Mouse (Mus musculus) monocyte, adult 5-6 weeks (primary cell): ENCODE data around the gene Vill. TPM values are rescaled to one million over a fixed set of nuclear protein-coding genes. Genes with fewer than 3 reads are reported as not detected.

ENCODE experiments used
- ATAC-seq: fragments of 153-309, 156-312 bp; replicated peaks from 2 replicates; pipeline ENCODE4 v1.8.0; 2017; ENCODE audit warnings: mild to moderate bottlenecking; ENCODE audit not compliant: low TSS enrichment, insufficient number of reproducible peaks, severe bottlenecking, poor library complexity, low FRiP score
- total RNA-seq: library from RNA; stranded (forward); fragments of 200-1000, 200-491, 200-594 nt; gene quantifications from 3 replicates; pipeline ENCODE4 v1.2.3, GENCODE M21; 2017

The Vill gene
- 17.7 to 39.6 TPM (median 31.0 TPM) in 3 replicates for total RNA-seq

DNA sequence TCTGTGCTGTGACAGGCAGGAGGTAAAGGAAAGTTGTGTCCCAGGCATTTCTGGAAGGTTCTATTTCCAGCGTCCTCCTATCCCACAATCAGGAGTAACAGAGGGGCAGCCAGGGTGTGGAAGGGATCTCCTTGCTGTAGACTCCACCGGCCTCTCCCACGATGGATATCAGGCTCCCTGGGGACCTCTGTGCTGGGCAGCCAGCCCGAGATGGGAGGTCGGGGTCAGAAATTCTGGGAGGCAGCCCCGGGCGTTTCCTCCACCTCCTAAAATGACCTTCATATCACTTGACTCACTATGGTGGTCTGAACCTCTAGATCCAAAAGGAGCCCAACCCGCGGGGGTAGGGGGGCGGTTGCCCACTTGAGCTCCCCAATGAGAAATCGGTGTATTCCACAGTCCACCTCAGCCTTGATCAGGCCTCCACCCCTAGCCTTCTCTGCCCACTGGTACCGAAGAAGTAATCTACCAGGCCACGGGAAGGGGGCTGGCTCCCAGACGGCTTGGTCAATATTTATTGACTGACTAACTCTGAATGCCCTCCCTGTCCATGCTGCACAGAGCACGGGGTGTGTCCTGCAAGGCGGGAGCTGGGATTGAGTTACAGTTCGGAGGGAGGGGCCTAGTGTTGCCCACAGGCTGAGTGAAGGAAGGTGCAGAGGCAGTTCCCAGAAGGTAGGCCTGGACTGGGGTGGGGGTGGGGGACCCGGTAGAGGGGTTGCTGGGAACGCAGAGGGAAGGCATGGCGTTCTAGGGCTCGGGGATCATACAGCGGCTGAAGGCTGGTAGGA lies at the start of gene Vill:
TSS of gene Vill (plus strand) at position 625 of the 791 bp plus-strand sequence.
- no peak for ATAC-seq

DNA sequence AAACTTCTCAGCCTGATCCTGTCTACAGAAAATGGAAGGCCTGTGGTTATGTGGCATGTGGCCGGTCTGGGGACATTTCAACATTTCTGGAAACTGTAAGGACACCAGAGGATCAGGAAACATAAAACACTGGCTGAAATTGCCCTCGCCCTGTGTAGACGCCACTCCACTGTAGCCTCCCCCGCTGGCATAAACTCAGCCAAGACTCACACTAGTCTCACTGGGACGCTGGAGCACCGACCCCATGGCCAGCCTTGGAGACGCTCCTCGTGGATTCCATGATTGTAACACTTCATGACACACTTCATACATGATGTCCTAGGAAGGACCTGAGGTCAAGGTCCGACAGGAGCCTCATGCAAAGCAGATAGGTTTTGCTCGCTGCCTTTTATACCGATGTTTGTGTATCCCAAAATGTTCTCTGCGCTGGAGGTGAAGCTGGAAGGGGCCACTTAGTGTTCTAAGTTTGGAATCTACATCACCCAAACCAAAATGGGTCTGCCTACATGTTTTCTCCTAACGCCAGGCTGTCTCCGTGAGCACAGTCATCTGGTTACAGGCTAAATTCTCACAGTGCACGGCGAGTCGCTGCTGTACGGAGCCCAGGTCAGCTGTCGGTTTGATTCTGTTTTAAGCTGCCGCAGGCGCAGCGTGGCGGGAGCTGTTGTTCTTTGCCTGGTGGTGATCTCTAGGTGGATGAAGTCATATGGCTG lies 48.4 kb upstream of the Vill start:
- no peak for ATAC-seq

DNA sequence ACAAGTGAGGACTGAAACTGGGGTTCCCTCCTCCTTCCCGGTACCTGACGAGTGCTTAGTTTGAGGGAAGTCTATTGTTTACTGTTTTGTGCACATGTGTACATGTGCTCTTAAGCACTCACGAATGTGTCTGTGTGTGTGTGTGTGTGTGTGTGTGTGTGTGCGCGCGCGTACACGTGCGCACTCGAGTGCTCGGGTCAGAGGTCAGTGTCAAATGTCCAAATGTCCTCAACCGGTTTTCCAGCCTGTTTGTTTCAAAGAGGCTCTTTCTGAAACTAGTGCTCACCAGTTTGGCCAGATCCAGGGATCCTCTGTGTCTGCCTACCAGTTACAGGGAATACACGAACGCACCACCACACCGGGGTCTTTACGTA lies 47.9 kb upstream of the Vill start:
- ATAC-seq = no peak

DNA sequence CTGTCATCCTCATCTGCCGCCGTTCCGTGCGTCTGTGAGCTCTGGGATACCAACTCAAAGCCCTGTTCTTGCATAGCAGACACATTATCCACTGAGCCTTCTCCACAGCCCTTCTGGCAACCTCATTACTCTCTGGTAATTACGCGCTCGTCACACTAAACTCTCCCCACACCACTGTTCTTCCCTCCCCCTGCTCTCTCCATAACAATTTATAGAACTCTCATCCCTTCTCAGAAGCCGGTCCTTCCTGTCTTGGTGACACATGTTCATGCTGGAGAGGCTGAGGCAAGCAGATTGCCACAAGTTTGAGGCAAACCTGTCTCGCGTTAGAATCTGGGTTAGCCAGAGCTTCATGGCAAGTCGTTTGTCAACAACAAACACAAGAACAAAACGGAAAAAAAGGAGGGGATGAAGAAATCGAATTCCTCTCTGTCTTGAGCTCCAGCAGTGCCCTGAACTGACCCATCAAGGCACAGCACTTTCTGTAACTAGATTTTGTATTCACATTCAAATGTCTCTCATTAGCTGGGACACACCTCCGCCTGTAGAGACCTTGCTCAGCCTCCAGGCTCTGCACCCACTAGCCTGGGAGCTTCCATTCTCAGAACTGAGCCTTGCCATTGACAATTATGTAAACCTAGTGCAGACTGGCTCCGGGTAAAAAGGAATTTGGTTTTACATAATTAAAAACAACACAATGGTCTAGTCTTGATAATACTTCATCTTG lies 47.1 kb upstream of the Vill start:
- no peak for ATAC-seq

DNA sequence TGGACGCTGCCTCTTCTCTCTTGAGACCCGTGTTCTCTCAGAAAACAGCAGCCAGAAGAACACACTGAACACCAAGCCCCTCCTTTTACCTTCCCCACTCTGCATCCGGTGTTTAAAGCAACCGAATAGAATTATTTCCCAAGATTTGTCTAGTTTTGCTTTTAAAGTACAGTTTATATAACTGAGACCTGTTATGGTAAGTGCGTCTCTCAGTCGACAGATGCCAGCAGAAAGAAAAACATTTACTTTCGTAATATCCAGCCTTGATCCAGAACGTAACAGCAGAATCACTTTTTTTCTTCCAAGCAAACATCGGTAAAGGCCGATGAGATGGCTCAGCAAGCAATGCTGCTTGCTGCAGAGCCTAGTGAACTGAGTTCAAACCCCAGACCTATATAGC lies 45.3 kb upstream of the Vill start:
- ATAC-seq = no peak

DNA sequence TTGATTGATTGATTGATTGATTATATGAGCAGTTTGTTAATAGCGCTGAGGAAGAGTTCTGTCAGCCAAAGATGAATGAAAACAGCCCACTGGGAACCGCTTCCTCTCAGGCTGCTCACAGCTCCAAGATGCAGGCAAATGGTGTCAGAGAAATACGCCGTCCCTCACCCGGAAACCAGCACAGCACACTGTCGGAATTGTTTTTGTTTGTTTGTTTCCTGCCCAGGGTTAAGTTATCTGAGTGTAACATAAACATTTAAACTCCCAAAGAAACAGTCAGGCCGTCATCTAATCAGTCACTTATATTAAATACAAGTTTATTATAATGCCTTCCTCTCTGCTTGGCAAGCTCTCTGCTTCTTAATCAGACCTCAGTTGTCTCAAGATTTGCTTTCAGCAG lies 43.7 kb upstream of the Vill start:
- ATAC-seq = no peak

DNA sequence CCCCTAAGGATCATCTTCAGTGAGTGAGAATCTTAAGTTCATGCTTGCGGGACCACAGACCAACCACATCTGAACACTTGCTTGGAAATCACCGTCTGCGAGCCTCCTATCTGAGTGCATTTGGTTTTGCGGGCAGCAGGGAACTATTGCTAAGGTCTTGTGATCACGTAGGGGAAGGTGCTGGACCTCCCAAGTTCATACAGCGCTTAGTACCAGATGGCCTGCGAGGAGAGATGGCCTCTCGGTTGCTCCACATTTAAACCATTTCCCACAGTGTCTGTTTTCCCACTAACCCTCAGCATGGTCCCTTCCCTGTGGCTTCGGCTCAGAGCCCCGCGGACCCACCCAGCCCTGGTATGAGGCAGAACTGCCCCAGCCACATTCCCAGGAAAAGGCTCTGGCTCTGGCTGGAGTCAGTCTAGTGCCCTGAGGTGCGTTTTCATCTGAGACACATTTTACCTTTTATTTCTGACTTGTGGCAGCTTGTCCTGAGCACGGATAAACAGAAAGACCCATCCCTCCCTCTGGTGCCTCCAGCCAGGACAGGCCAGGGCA lies 42.3 kb upstream of the Vill start:
- ATAC-seq = no peak

DNA sequence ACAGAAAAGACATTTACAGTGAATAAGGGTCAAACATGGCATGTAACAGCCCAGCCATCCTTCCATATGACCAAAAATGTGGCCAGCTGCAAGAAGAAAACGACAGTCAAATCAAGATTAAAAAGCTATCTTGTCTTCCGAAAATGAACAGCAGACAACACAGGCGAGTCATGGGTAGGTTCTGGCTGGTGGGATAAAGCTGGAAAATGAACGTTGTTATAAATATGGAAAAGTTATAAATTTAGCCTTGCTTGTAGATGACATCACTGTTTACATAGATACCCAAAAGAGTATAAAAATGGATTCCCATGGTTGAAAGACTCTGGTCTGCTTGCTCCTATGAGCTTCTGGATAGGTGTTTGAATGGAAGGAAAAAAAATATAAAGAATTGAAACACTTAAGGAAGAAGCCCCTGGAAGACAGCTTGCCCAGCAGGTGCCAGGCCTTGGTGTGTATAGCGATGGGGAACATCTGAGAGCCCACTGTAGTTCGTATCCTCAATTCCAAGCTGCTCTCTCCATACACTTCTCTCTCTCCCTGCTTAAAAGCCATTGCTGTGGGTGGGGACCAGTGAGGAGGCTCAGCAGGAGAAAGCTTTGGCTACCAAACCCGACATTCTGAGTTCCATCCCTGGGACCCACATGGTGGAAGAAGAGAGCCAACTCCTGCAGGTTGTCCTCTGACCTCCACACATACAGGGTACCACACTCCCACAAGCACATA lies 35.6 kb upstream of the Vill start:
- no peak for ATAC-seq

DNA sequence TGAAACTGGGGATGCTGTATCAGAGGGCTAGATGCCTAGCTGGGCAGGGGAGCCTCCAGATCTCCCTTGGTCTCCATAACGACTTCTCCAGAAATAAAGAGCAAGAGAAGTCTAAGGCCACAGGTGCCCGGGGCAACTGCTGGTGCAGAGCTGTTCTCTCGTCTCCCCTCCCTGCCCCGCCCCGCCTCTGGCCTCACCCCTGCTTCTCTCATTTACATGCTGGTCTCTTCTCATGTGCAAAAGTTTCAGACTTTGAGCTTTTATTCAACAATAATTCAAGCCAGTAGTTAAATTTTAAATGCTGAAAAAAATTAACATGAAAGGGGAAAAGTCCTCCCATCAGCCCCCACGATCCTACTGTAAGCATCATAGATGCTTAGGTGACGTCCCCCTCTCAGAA lies 30.8 kb upstream of the Vill start:
- ATAC-seq = no peak

DNA sequence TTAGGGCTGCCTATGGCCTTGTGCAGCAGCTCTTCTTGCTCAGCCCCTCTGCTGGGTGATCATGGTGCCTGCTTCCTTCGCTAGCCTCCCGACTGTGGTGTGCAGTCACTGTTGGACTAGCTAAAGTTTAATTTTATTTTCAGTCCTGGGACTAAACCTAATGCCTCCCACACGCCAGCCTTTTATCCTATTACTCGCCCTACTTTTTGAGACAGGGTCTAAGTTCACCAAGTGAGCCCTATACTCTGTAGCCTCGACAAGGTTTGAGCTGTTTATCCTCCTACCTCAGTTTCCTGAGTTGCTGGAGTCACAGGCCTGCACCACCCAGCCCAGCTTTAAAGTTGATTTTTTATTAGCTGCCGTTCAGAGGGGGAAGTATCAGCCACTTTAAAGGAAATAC lies 27.3 kb upstream of the Vill start:
- ATAC-seq = no peak

DNA sequence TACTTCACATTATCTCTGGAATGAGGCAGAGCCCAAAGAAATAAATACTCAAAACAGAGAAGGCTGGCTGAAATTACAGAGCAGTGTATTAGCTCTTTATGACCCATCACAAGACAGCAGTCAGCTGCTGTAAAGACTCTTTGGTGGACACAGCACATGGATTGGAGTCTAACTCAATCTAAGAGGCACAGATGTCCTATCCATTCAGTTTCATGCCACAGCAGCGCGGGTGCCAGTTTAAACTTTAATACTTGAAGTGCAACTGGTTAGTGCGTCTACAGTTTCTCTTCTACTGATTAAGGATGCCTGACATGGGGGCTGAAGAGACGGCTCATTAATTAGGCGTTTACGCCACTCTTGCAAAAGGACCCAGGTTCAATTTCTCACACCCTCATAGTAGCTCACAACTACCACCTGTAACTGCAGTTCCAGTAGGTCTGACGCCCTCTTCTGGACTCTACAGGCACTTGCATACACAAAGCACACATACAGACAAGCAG lies 26.7 kb upstream of the Vill start:
- no peak for ATAC-seq

DNA sequence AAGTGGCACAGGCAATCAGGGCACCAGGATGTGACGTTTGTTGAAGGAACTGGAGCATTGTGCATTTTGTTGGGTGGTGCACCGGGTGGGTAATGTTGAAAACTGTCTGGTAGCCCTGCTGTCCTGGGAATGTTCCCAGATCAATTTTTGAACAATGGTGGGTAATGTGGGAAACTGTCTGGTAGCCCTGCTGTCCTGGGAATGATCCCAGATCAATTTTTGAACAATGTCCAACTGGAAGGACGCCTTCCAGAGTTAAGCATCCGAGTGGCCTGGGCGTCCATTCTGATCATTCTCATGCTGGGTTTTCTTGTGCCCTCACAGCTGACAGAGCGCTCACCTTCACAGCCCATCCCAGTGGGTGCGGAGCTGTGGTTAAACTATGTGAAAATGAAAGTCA lies 25.2 kb upstream of the Vill start:
- ATAC-seq = no peak

DNA sequence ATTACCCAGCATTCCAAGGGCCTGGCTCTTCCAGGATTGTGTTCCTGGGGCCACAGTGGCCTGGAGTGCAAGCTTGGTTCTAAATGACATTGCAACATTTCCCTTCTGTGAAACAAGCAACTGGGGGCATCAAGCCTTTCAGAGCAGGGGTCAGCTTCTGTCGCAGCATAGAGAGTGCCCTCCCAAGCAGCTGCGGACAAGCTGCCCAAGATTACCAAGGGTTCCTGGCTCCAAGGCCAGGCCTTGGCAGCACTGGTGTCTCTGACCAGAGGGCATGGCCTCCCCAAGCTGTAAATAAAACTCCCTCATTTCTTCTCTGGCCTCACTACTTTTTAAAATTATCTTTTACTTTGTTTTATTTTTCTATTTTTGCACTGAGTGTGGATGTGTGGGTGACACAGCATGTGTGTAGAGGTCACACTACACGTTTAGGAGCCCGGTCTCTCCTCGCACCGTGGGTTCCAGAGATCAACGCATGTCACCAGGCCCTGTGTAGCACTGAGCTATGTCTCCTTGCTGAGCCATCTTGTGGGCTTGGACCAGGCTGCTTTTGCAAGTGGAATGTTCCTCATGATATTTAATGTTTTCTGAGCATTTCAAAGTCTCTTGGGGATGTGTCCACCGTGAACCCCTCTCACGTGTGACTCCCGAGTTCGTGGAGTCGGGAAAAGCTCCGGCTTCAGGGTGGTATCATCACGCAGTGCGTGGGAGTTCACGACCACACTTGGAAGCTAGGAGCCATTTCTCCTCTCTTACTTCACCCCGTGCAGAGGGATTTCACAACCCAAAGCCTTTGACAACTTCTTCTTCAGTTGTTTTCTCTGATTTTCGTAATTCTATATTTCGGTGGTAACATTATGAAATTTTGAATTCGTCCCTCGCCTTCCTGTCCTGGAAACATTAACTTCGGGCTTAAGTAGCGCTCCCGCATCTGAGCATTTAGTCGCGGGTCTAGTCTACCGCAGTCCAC lies 24.1 kb upstream of the Vill start:
- no peak for ATAC-seq

DNA sequence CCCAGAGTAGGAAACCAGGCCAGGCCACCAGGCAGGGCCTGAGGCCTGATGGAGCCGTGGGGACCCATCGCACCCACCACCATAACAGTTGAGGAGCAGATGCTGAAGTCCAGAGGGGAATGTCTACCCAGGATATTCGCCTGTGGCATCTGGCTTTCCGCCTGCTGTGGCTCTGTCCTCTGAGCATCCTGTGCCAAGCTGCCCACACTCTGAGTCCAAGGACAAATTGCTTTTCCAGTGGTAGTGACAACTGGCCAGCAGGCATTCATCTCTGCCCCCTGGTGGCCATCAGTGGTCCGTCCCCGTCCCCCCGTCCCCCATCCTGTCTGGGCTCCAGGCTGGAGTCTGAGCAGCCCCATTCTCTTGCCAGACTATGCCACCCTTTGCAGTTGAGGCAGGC lies 23.0 kb upstream of the Vill start:
- no peak for ATAC-seq

DNA sequence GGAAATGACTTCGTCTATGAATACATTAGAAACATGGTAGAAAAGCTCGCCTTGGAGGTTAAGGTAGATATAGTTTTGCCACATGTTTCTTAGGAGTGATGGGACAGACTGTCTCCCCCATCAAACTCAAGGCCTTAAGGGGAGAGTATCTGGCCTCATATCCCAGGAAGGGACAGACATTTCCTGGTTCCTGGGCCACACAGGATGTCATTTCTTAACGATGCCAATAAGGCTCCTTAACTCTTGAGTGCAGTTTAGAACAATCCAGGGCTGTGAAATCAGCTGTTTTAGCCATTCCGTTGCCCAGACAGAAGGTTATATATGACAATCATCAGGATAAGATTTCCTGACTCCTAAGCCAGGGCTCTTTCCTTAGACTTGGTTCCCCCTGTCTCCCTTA lies 21.5 kb upstream of the Vill start:
- ATAC-seq = no peak

DNA sequence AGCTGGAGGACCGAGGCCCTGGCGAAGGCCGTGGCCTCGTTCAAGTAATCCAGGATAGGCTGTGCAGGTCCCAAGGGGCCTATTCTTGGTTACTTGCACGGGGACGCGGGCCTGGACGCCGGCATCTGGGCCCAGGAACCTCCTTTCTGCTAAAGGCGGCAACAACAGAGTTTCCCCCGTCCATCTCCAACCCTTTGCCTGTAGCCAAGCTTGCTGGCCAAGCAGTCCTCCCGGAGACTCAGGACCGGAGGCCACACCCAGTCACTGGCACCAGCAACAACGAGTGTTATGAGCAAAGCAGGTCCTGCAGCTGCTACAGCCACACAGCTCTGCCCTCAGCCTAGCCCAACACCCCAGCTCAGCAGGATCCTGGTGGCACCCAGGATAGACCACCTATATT lies 20.8 kb upstream of the Vill start:
- no peak for ATAC-seq

DNA sequence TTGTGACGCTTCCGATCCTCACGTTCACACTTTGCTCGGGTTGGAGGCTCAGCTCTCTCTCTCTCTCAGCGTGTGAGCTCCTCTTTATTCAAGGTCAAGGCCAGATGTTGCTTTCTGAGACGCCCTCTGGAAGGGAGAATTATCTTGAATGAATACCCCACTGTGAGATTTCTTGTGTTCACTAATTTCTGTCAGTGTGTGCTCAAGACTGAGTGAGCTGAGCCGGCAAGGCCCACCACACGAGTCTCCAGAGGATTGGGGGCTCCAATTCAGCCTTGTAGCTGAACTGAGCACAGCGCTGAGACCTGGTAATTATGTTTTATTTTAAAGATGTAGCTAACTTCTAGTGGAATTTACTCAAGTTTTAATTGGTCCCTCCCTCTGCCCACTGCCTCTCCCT lies 20.0 kb upstream of the Vill start:
- ATAC-seq = no peak
